Mouse (Mus musculus) testis, adult 2 months (tissue): ENCODE data around the gene Zfhx3.

Experiments
- CTCF ChIP-seq: fragments of 200-500 bp; IDR thresholded peaks from 2 replicates; pipeline ENCODE4 v1.5.1; 2012; ENCODE audit warnings: low read depth, mild to moderate bottlenecking, inconsistent platforms, low read length, moderate library complexity; ENCODE audit not compliant: control insufficient read depth, insufficient read depth, insufficient replicate concordance
- POLR2A ChIP-seq: fragments of 200-500 bp; IDR thresholded peaks from 2 replicates; pipeline ENCODE4 v1.6.1; 2012; ENCODE audit warnings: low read depth, mild to moderate bottlenecking, inconsistent platforms, low read length, moderate library complexity; ENCODE audit not compliant: control insufficient read depth

GRCm38 (mm10) chr8:108713346-108714142 is 771.1 kb downstream of the Zfhx3 start:
- TF ChIP-seq CTCF (no peak), POLR2A (no peak)
